28 mouse cellular contexts compared by ENCODE assay signal in genomic region chr11:22821243-22821642, GRCm38 (mm10). TPM values are rescaled to one million over a fixed set of nuclear protein-coding genes. Genes with fewer than 3 reads are reported as not detected.
DNase-seq lines count a peak whose midpoint lies in the region; ATAC-seq and TF ChIP-seq lines count a peak whose summit lies in the region.
"Had no signal": no experiment of that assay in that cellular context is flagged by ENCODE, and none has a peak within 500 bp of the region (broad histone marks: within the 10 kb centered on the region; RNA-seq: fewer than 3 reads in every experiment).

No protein-coding gene starts in this region.

- 72% methylated on average over 3 of the region's 3 CpGs for WGBS in intestine, postnatal 0 days
- WGBS in intestine, embryonic 16.5 days: 67% methylated on average over 3 of the region's 3 CpGs
- 60% methylated on average over 3 of the region's 3 CpGs for WGBS in small intestine, adult 2 months

- TF ChIP-seq CTCF in intestine, postnatal 0 days (IDR thresholded peaks at IDR 0.05; ENCODE audit: low read depth): no peak
- TF ChIP-seq CTCF in small intestine, adult 2 months (IDR thresholded peaks at IDR 0.05; ENCODE audit: extremely low read depth, insufficient read length, insufficient replicate concordance, low read depth, low read length): no peak

- no peak overlapping the region for H3K4me3 ChIP-seq in intestine, postnatal 0 days (ENCODE audit: low read depth, low read length)
- no peak overlapping the region for H3K4me3 ChIP-seq in intestine, embryonic 16.5 days (ENCODE audit: low read length)
- peak overlapping the region; percentile 28 for H3K4me3 ChIP-seq in megakaryocyte, embryonic 14.5 days (replicated peaks)
- no peak overlapping the region for H3K4me3 ChIP-seq in small intestine, adult 2 months (ENCODE audit: low read depth, low read length)
- H3K4me3 ChIP-seq: embryonic facial prominence, embryonic 10.5 days; embryonic facial prominence, embryonic 13.5 days; erythroblast, embryonic 14.5 days; forebrain, embryonic 12.5 days; forebrain, embryonic 15.5 days; heart, adult 2 months; heart, embryonic 10.5 days; heart, embryonic 13.5 days had no signal

- H3K27ac ChIP-seq in intestine, postnatal 0 days (ENCODE audit: low read depth, low read length): no peak overlapping the region
- no peak overlapping the region for H3K27ac ChIP-seq in intestine, embryonic 16.5 days (ENCODE audit: low read length)
- peak overlapping the region; percentile 44; the same call in 1 of the 2 replicates for H3K27ac ChIP-seq in small intestine, adult 2 months (ENCODE audit: insufficient read depth, low read depth, low read length)
- H3K27ac ChIP-seq: embryonic facial prominence, embryonic 10.5 days; embryonic facial prominence, embryonic 13.5 days; forebrain, embryonic 12.5 days; forebrain, embryonic 15.5 days; heart, adult 2 months; heart, embryonic 10.5 days; heart, embryonic 13.5 days; hindbrain, embryonic 14.5 days; hindbrain, postnatal 0 days had no signal

- no peaks in the 10 kb centered on the region for H3K27me3 ChIP-seq in intestine, postnatal 0 days (replicated peaks; ENCODE audit: control insufficient read depth, insufficient read depth, low read length)
- no peaks in the 10 kb centered on the region for H3K27me3 ChIP-seq in intestine, embryonic 16.5 days (replicated peaks; ENCODE audit: control insufficient read depth, insufficient read depth, low read length)
- H3K27me3 ChIP-seq in megakaryocyte, embryonic 14.5 days (replicated peaks): no peaks in the 10 kb centered on the region
- no peaks in the 10 kb centered on the region for H3K27me3 ChIP-seq in small intestine, adult 2 months (ENCODE audit: control insufficient read depth, insufficient read depth, low read length)
- H3K27me3 ChIP-seq: CH12.LX; embryonic facial prominence, embryonic 13.5 days; forebrain, embryonic 12.5 days; forebrain, embryonic 15.5 days; heart, embryonic 13.5 days; Patski had no signal

- no peak for DNase-seq in right cerebral cortex, postnatal 4 days
- DNase-seq: adrenal gland, postnatal 25 days; B cell, adult 2 months; cerebellum, adult 11-12 months; cerebellum, adult 8-10 months; cerebellum, postnatal 10 days; cerebellum, postnatal 36 days; embryo, embryonic 11 days; gastrocnemius, postnatal 36 days; heart, adult 2 months; heart, postnatal 14 days; heart, postnatal 4 days had no signal

- no peak overlapping the region for H3K9ac ChIP-seq in intestine, postnatal 0 days (ENCODE audit: low read depth, low read length)
- H3K9ac ChIP-seq in intestine, embryonic 16.5 days (ENCODE audit: low read depth, low read length): no peak overlapping the region
- H3K9ac ChIP-seq: embryonic facial prominence, embryonic 13.5 days; forebrain, embryonic 12.5 days; forebrain, embryonic 15.5 days; heart, embryonic 13.5 days; hindbrain, embryonic 14.5 days had no signal

- no peak for TF ChIP-seq POLR2A in small intestine, adult 2 months (IDR thresholded peaks at IDR 0.05; ENCODE audit: low read depth, low read length)

- no peaks in the 10 kb centered on the region for H3K4me1 ChIP-seq in intestine, postnatal 0 days (replicated peaks; ENCODE audit: control insufficient read depth, insufficient read depth, low read length)
- H3K4me1 ChIP-seq in intestine, embryonic 16.5 days (ENCODE audit: control insufficient read depth, insufficient read depth, low read length): no peaks in the 10 kb centered on the region
- H3K4me1 ChIP-seq in megakaryocyte, embryonic 14.5 days: peaks cover 79% of the 10 kb centered on the region
- H3K4me1 ChIP-seq in small intestine, adult 2 months (ENCODE audit: control insufficient read depth, insufficient read depth, insufficient read length, low read length): peaks cover 13% of the 10 kb centered on the region; the same call in 1 of the 2 replicates
- H3K4me1 ChIP-seq: embryonic facial prominence, embryonic 13.5 days; forebrain, embryonic 12.5 days; forebrain, embryonic 15.5 days had no signal

- no peaks in the 10 kb centered on the region for H3K9me3 ChIP-seq in intestine, postnatal 0 days (ENCODE audit: control insufficient read depth)
- no peaks in the 10 kb centered on the region for H3K9me3 ChIP-seq in intestine, embryonic 16.5 days (ENCODE audit: control insufficient read depth, low read length)
- no peaks in the 10 kb centered on the region for H3K9me3 ChIP-seq in megakaryocyte, embryonic 14.5 days
- H3K9me3 ChIP-seq: embryonic facial prominence, embryonic 10.5 days; embryonic facial prominence, embryonic 13.5 days; forebrain, embryonic 12.5 days; forebrain, embryonic 15.5 days; heart, embryonic 10.5 days; heart, embryonic 13.5 days had no signal

- peak; percentile 61; the same call in 1 of the 2 replicates for ATAC-seq in intestine, postnatal 0 days
- ATAC-seq in intestine, embryonic 16.5 days: no peak
- no peak for ATAC-seq in megakaryocyte, adult 5-6 weeks (ENCODE audit: poor library complexity, severe bottlenecking)
- ATAC-seq: forebrain, embryonic 15.5 days; hindbrain, postnatal 0 days; Patski had no signal

- H3K36me3 ChIP-seq in intestine, postnatal 0 days (ENCODE audit: control insufficient read depth, insufficient read depth): no peaks in the 10 kb centered on the region
- H3K36me3 ChIP-seq in intestine, embryonic 16.5 days (ENCODE audit: control insufficient read depth, insufficient read depth, low read length): no peaks in the 10 kb centered on the region
- H3K36me3 ChIP-seq in megakaryocyte, embryonic 14.5 days (replicated peaks; ENCODE audit: low read length): peaks cover 20% of the 10 kb centered on the region
- H3K36me3 ChIP-seq in small intestine, adult 2 months (ENCODE audit: control insufficient read depth, insufficient read depth, low read length): no peaks in the 10 kb centered on the region
- H3K36me3 ChIP-seq: embryonic facial prominence, embryonic 10.5 days; embryonic facial prominence, embryonic 13.5 days; forebrain, embryonic 12.5 days; forebrain, embryonic 15.5 days; heart, embryonic 10.5 days; heart, embryonic 13.5 days had no signal

- no peak overlapping the region for H3K4me2 ChIP-seq in intestine, postnatal 0 days (replicated peaks; ENCODE audit: low read depth)
- H3K4me2 ChIP-seq in intestine, embryonic 16.5 days (ENCODE audit: low read depth, low read length): no peak overlapping the region
- H3K4me2 ChIP-seq: embryonic facial prominence, embryonic 13.5 days; forebrain, embryonic 12.5 days; forebrain, embryonic 15.5 days; heart, embryonic 13.5 days; hindbrain, embryonic 14.5 days had no signal

RNA-seq across cellular contexts. Expression of gene B3gnt2, which starts 39.5 kb away (rescaled TPM):
- polyA plus RNA-seq in intestine, postnatal 0 days (2015; fragmentation: Nextera tagmentation; extraction: Ambion mirVana): 13.8 and 15.1 TPM in 2 replicates
- 11.8 and 11.9 TPM in 2 replicates for polyA plus RNA-seq in intestine, embryonic 16.5 days (2015; fragmentation: Nextera tagmentation; extraction: Ambion mirVana)
- polyA plus RNA-seq in megakaryocyte, embryonic 14.5 days (2012; ENCODE audit: insufficient read depth, low replicate concordance): 6.1 TPM in 1 of 2 replicates, not detected in the other
- total RNA-seq in megakaryocyte, adult 5-6 weeks (2015): 8.3 and 13.0 TPM in 2 replicates
- total RNA-seq in megakaryocyte, adult 5-6 weeks (2017): 20.8 and 28.9 TPM in 2 replicates
- 7.2 and 9.7 TPM in 2 replicates for polyA plus RNA-seq in small intestine, adult 2 months (2012; rRNA removed)
